Mouse (Mus musculus): ENCODE measurements around the gene Lrwd1. TPM values are rescaled to one million over a fixed set of nuclear protein-coding genes. Genes with fewer than 3 reads are reported as not detected.

The Lrwd1 gene
- polyA plus RNA-seq, 1 experiment = 49.1 TPM

DNA sequence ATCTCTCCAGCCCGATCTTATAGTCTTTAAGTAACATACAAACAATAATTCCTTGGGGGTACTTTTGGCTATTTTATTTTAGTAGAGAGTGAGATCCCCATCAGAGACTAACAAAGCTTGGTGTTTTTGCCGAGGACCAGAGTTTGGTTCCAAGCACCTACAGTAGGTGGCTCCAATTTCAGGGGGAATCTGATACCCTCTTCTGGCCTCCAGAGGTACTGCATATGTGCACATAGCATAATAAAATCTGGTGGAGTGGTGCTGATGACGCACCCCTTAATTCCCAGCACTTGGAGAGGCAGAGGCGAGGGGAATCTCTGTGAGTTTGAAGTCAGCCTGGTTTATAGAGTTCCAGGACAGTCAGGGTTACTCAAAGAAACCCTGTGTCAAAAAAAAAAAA lies 53.5 kb downstream of the Lrwd1 start:
- Histone ChIP-seq H3K36me3 (ENCODE audit: control insufficient read depth, insufficient read depth, low read length, poor library complexity, severe bottlenecking) (no peaks in the 10 kb centered on the region), H3K4me3 (ENCODE audit: low read depth, low read length) (no peak overlapping the region), H3K9ac (ENCODE audit: low read depth, poor library complexity, severe bottlenecking) (no peak overlapping the region), H3K4me1 (ENCODE audit: control insufficient read depth, insufficient read depth, low read length) (no peaks in the 10 kb centered on the region), H3K27me3 (ENCODE audit: control insufficient read depth, insufficient read depth, low read length, poor library complexity, severe bottlenecking) (no peaks in the 10 kb centered on the region), H3K27ac (ENCODE audit: insufficient read depth, low read length) (no peak overlapping the region), H3K9me3 (replicated peaks; ENCODE audit: control insufficient read depth, insufficient read depth, low read length, poor library complexity, severe bottlenecking) (no peaks in the 10 kb centered on the region)
- TF ChIP-seq EP300 (IDR thresholded peaks at IDR 0.05; ENCODE audit: insufficient read depth, low read depth, low read length) = no peak
- TF ChIP-seq CTCF (IDR thresholded peaks at IDR 0.05; ENCODE audit: low read depth, low read length) = peak; percentile 7

DNA sequence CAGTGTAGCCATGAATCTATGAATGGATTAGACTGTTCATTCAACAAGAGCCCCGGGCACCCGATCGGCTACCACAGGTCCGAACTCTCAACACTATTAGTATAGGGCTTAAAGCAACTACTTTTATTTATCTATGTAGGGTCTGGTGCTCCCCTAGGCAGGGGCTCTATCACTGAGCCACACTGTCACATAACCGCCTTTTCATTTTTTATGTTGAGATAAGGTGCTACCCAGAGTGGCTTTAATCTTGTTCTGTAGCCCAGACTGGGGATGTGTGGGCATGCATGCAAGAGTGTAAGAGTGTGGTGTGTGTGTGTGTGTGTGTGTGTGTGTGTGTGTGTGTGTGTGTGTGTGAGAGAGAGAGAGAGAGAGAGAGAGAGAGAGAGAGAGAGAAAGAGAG lies 57.7 kb downstream of the Lrwd1 start:
- Histone ChIP-seq H3K4me1 (ENCODE audit: control insufficient read depth, insufficient read depth, low read length) (peaks cover 6% of the 10 kb centered on the region), H3K9me3 (replicated peaks; ENCODE audit: control insufficient read depth, insufficient read depth, low read length, poor library complexity, severe bottlenecking) (no peaks in the 10 kb centered on the region), H3K27me3 (ENCODE audit: control insufficient read depth, insufficient read depth, low read length, poor library complexity, severe bottlenecking) (no peaks in the 10 kb centered on the region), H3K9ac (ENCODE audit: low read depth, poor library complexity, severe bottlenecking) (no peak overlapping the region), H3K4me3 (ENCODE audit: low read depth, low read length) (no peak overlapping the region), H3K36me3 (ENCODE audit: control insufficient read depth, insufficient read depth, low read length, poor library complexity, severe bottlenecking) (no peaks in the 10 kb centered on the region), H3K27ac (ENCODE audit: insufficient read depth, low read length) (no peak overlapping the region)
- TF ChIP-seq POLR2A (IDR thresholded peaks at IDR 0.05; ENCODE audit: insufficient read depth, low read length) (no peak), EP300 (IDR thresholded peaks at IDR 0.05; ENCODE audit: insufficient read depth, low read depth, low read length) (no peak), CTCF (IDR thresholded peaks at IDR 0.05; ENCODE audit: low read depth, low read length) (no peak)

DNA sequence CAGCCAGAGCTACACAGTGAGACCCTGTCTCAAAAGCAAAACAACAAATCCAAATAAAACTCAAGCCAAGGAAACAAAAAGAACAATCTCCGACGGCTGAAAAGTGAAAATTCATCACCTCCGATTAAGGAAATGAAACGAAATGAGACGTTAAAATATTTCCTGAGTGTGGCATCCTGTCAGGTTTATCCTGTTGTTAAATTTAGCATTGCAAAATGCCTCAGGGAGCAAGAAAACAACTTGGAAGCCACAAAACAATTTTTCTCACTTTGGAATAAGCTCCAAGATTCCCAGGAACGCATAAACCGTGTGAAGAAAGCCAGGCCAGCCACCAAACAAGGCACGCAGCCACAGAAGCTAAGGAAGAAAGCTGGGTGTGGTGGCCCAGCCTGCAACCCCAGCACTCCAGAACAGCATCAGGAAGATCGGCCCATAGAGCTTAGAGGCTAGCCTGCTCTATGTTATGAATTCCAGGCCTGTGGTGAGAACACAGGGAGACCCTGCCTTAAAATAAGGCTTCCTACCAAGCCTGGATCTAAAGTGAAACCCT lies 58.8 kb downstream of the Lrwd1 start:
- H3K9ac ChIP-seq (ENCODE audit: low read depth, poor library complexity, severe bottlenecking) = no peak overlapping the region
- TF ChIP-seq POLR2A (IDR thresholded peaks at IDR 0.05; ENCODE audit: insufficient read depth, low read length) = no peak
- no peak for TF ChIP-seq CTCF (IDR thresholded peaks at IDR 0.05; ENCODE audit: low read depth, low read length)
- TF ChIP-seq EP300 (IDR thresholded peaks at IDR 0.05; ENCODE audit: insufficient read depth, low read depth, low read length) = no peak
- no peaks in the 10 kb centered on the region for H3K36me3 ChIP-seq (ENCODE audit: control insufficient read depth, insufficient read depth, low read length, poor library complexity, severe bottlenecking)
- peaks cover 6% of the 10 kb centered on the region for H3K4me1 ChIP-seq (ENCODE audit: control insufficient read depth, insufficient read depth, low read length)
- H3K27ac ChIP-seq (ENCODE audit: insufficient read depth, low read length) = no peak overlapping the region
- H3K27me3 ChIP-seq (ENCODE audit: control insufficient read depth, insufficient read depth, low read length, poor library complexity, severe bottlenecking) = no peaks in the 10 kb centered on the region
- no peak overlapping the region for H3K4me3 ChIP-seq (ENCODE audit: low read depth, low read length)
- H3K9me3 ChIP-seq (replicated peaks; ENCODE audit: control insufficient read depth, insufficient read depth, low read length, poor library complexity, severe bottlenecking) = no peaks in the 10 kb centered on the region

DNA sequence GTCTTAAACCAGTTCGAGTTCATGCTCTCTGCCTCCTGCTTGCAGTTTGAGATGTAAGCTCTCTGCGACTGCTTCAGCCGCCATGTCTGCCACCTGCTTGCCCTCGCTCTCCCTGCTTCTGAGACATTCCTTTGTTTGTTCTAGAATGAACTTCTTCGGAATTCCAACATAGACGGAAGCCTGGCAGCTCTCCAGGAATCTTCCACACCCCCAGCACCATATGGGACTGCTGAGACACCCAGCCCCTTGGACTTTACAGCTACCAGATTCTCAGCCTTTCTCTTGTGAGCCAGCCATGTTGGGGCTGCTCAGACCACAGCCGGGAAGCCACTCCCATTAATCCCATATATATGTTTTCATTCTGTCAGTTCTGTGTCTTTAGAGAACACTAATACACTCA lies 59.6 kb downstream of the Lrwd1 start:
- Histone ChIP-seq H3K9ac (ENCODE audit: low read depth, poor library complexity, severe bottlenecking) (no peak overlapping the region), H3K9me3 (replicated peaks; ENCODE audit: control insufficient read depth, insufficient read depth, low read length, poor library complexity, severe bottlenecking) (no peaks in the 10 kb centered on the region), H3K27ac (ENCODE audit: insufficient read depth, low read length) (peak overlapping the region; percentile 43; the same call in 1 of the 2 replicates), H3K27me3 (ENCODE audit: control insufficient read depth, insufficient read depth, low read length, poor library complexity, severe bottlenecking) (no peaks in the 10 kb centered on the region), H3K36me3 (ENCODE audit: control insufficient read depth, insufficient read depth, low read length, poor library complexity, severe bottlenecking) (no peaks in the 10 kb centered on the region), H3K4me1 (ENCODE audit: control insufficient read depth, insufficient read depth, low read length) (peaks cover 6% of the 10 kb centered on the region), H3K4me3 (ENCODE audit: low read depth, low read length) (no peak overlapping the region)
- TF ChIP-seq POLR2A (IDR thresholded peaks at IDR 0.05; ENCODE audit: insufficient read depth, low read length) (no peak), EP300 (IDR thresholded peaks at IDR 0.05; ENCODE audit: insufficient read depth, low read depth, low read length) (no peak), CTCF (IDR thresholded peaks at IDR 0.05; ENCODE audit: low read depth, low read length) (no peak)

DNA sequence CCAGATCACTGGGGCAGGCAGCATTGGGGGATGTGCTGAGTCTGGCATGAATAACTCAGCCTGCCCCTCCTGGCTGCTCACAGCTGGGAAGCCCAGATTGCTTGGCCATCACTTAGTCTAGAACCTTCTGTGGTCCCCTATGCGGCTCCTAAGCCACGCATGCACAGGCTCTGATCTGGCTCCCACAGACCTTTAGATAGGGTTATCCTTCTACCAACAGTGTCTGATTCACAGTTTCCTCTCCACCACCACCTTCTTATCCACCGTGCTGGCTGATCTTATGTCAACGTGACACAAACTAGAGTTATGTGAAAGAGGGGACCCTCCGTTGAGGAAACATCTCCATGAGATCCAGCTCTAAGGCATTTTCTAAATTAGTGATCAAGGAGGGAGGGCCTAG lies 60.8 kb downstream of the Lrwd1 start:
- peaks cover 6% of the 10 kb centered on the region for H3K4me1 ChIP-seq (ENCODE audit: control insufficient read depth, insufficient read depth, low read length)
- H3K9ac ChIP-seq (ENCODE audit: low read depth, poor library complexity, severe bottlenecking) = no peak overlapping the region
- no peaks in the 10 kb centered on the region for H3K27me3 ChIP-seq (ENCODE audit: control insufficient read depth, insufficient read depth, low read length, poor library complexity, severe bottlenecking)

DNA sequence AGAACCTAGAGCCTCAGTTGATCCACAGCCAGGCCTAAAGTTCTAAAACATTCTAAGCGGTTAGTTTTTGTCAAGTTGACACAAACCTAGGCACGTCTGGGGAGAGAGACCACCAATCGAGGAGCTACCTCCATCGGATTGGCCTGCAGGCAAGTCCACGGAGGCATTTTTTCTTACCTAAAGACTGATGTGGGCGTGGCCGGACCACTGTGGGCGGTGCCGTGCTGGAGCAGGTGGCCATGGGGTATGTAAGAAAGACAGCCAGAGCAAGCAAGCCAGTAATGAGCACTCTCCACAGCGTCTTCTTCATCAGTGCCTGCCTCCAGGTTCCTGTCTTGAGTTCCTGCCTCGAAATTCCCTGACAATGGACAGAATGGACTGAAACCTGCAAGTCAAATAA lies 62.3 kb downstream of the Lrwd1 start:
- Histone ChIP-seq H3K4me3 (ENCODE audit: low read depth, low read length) (no peak overlapping the region), H3K27me3 (ENCODE audit: control insufficient read depth, insufficient read depth, low read length, poor library complexity, severe bottlenecking) (no peaks in the 10 kb centered on the region), H3K36me3 (ENCODE audit: control insufficient read depth, insufficient read depth, low read length, poor library complexity, severe bottlenecking) (no peaks in the 10 kb centered on the region), H3K9me3 (replicated peaks; ENCODE audit: control insufficient read depth, insufficient read depth, low read length, poor library complexity, severe bottlenecking) (no peaks in the 10 kb centered on the region), H3K4me1 (ENCODE audit: control insufficient read depth, insufficient read depth, low read length) (peaks cover 6% of the 10 kb centered on the region), H3K27ac (ENCODE audit: insufficient read depth, low read length) (no peak overlapping the region), H3K9ac (ENCODE audit: low read depth, poor library complexity, severe bottlenecking) (no peak overlapping the region)
- TF ChIP-seq EP300 (IDR thresholded peaks at IDR 0.05; ENCODE audit: insufficient read depth, low read depth, low read length) (no peak), POLR2A (IDR thresholded peaks at IDR 0.05; ENCODE audit: insufficient read depth, low read length) (no peak), CTCF (IDR thresholded peaks at IDR 0.05; ENCODE audit: low read depth, low read length) (no peak)

More for the DNA sequence above, 60.8 kb downstream of the Lrwd1 start:
- Histone ChIP-seq H3K36me3 (ENCODE audit: control insufficient read depth, insufficient read depth, low read length, poor library complexity, severe bottlenecking) (no peaks in the 10 kb centered on the region), H3K27ac (ENCODE audit: insufficient read depth, low read length) (no peak overlapping the region), H3K9me3 (replicated peaks; ENCODE audit: control insufficient read depth, insufficient read depth, low read length, poor library complexity, severe bottlenecking) (no peaks in the 10 kb centered on the region), H3K4me3 (ENCODE audit: low read depth, low read length) (no peak overlapping the region)
- TF ChIP-seq EP300 (IDR thresholded peaks at IDR 0.05; ENCODE audit: insufficient read depth, low read depth, low read length) (no peak), POLR2A (IDR thresholded peaks at IDR 0.05; ENCODE audit: insufficient read depth, low read length) (no peak), CTCF (IDR thresholded peaks at IDR 0.05; ENCODE audit: low read depth, low read length) (no peak)
